Mouse (Mus musculus): Measurements from ENCODE around the gene Zfhx3. TPM values are rescaled to one million over a fixed set of nuclear protein-coding genes. Genes with fewer than 3 reads are reported as not detected.

The Zfhx3 gene
- polyA plus RNA-seq, 1 experiment: 2.5 TPM

DNA sequence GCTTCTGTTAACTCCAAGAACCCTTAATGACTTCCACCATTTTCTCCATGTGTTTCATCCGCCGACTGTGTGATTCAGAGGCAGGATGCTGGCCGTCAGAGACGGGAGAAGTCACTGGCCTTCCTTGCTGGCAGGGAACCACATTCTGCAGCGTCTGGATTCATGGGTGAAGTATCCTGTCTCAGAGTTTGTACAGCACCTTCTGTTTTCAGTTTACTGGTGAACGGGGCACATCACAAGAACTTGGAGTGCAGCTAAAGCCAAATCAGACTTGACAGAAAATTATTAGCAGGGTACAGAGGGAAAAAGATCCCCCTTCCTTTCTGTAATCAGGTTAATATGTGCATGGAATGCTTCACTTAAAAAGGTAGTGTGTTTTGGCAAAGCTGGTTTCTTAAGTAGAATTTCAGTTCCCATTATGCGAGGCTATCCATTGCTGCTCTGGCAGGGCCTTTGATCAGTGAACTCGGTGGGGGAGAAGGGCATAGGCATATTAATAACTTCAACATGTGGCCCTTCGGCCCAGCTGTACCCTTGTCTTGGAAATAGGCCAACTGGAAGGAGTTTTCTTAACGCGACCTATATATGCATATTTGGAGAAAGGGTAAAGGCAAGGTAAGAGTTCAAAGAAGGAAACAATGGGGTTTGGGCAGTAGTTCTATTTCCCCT lies 1035.4 kb downstream of the Zfhx3 start:
- TF ChIP-seq POLR2A (IDR thresholded peaks at IDR 0.05; ENCODE audit: low read depth, low read length): no peak
- no peak for TF ChIP-seq CTCF (conservative IDR thresholded peaks at IDR 0.05; ENCODE audit: insufficient read depth, insufficient read length, low read depth, low read length)
- no peak for DNase-seq
- no peaks in the 10 kb centered on the region for H3K27me3 ChIP-seq (replicated peaks; ENCODE audit: control insufficient read depth, insufficient read depth, low read length)
- H3K4me1 ChIP-seq (ENCODE audit: control insufficient read depth, insufficient read depth, low read length): no peaks in the 10 kb centered on the region
- WGBS: 35% methylated on average over 11 of the region's 11 CpGs
- no peaks in the 10 kb centered on the region for H3K36me3 ChIP-seq (ENCODE audit: control insufficient read depth, insufficient read depth, low read length)
- no peak overlapping the region for H3K4me3 ChIP-seq (ENCODE audit: insufficient read depth, low read depth, low read length)
- no peak overlapping the region for H3K27ac ChIP-seq (ENCODE audit: insufficient read depth, low read depth, low read length)

DNA sequence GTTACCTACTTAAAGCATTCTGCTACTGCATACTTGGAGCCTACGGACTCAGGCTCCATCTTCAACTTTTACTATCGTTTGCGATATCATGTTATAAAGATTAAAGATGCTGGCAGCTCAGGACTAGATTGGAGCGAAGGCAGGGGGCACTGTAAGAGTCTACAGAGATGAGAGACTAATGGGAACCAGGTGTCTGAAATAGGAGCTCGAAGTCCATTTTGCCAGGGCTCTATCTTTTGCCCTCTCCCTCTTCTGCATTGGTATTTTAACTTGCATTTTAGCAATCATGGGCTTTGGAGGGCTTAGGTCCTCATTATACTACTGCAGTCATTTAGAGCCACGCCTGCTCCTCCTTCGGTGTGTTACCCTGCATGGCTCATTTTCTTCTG lies 1035.9 kb downstream of the Zfhx3 start:
- no peak for DNase-seq
- Histone ChIP-seq H3K36me3 (ENCODE audit: control insufficient read depth, insufficient read depth, low read length) (no peaks in the 10 kb centered on the region), H3K27ac (ENCODE audit: insufficient read depth, low read depth, low read length) (no peak overlapping the region), H3K27me3 (replicated peaks; ENCODE audit: control insufficient read depth, insufficient read depth, low read length) (no peaks in the 10 kb centered on the region), H3K4me1 (ENCODE audit: control insufficient read depth, insufficient read depth, low read length) (no peaks in the 10 kb centered on the region), H3K4me3 (ENCODE audit: insufficient read depth, low read depth, low read length) (no peak overlapping the region)
- TF ChIP-seq CTCF (conservative IDR thresholded peaks at IDR 0.05; ENCODE audit: insufficient read depth, insufficient read length, low read depth, low read length): no peak
- no peak for TF ChIP-seq POLR2A (IDR thresholded peaks at IDR 0.05; ENCODE audit: low read depth, low read length)
- WGBS: 87% methylated on average over 7 of the region's 7 CpGs

DNA sequence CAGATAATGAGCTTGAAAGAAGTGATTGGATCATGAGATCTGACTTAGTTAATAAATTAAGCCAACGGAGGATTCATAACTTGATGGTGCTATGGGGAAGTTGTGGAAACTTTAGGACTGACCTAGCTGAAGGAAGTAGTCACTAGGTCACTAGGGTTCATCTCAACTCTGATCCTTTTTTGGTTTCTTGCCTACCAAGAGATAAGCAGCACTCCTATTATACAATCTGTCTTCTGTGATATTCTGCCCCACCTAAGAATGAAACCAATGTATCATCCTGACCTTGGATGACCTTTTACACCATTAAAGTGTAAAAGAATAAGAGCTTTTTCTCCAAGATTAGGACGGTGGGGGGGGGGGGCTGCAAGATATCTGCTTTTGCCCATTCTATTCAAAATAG lies 1042.5 kb downstream of the Zfhx3 start:
- DNase-seq: no peak
- H3K36me3 ChIP-seq (ENCODE audit: control insufficient read depth, insufficient read depth, low read length): no peaks in the 10 kb centered on the region
- WGBS: 65% methylated on average over 2 of the region's 2 CpGs
- no peaks in the 10 kb centered on the region for H3K4me1 ChIP-seq (ENCODE audit: control insufficient read depth, insufficient read depth, low read length)
- no peak overlapping the region for H3K27ac ChIP-seq (ENCODE audit: insufficient read depth, low read depth, low read length)
- H3K4me3 ChIP-seq (ENCODE audit: insufficient read depth, low read depth, low read length): no peak overlapping the region
- TF ChIP-seq POLR2A (IDR thresholded peaks at IDR 0.05; ENCODE audit: low read depth, low read length) (no peak), CTCF (conservative IDR thresholded peaks at IDR 0.05; ENCODE audit: insufficient read depth, insufficient read length, low read depth, low read length) (no peak)
- no peaks in the 10 kb centered on the region for H3K27me3 ChIP-seq (replicated peaks; ENCODE audit: control insufficient read depth, insufficient read depth, low read length)

DNA sequence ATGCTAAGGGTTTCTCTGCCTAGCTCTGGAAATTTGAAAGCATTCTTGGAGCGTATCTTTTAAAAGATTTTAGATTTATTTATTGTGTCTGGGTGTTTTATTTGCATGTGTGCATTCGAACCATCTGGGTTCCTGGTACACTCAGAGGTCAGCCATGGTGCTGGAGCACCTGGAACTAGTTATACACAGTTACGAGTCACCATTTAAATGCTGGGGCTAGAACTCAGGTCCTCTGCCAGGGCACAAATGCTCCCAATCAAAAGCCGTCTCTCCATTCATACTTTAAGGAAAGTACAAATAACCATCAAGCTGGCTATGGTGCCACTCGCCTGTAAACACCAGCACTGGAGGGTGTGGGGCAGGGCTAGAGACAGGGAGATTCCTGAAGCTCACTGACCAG lies 1047.4 kb downstream of the Zfhx3 start:
- H3K36me3 ChIP-seq (ENCODE audit: control insufficient read depth, insufficient read depth, low read length): no peaks in the 10 kb centered on the region
- H3K27ac ChIP-seq (ENCODE audit: insufficient read depth, low read depth, low read length): no peak overlapping the region
- H3K27me3 ChIP-seq (replicated peaks; ENCODE audit: control insufficient read depth, insufficient read depth, low read length): no peaks in the 10 kb centered on the region
- DNase-seq: no peak
- TF ChIP-seq POLR2A (IDR thresholded peaks at IDR 0.05; ENCODE audit: low read depth, low read length) (no peak), CTCF (conservative IDR thresholded peaks at IDR 0.05; ENCODE audit: insufficient read depth, insufficient read length, low read depth, low read length) (no peak)
- 80% methylated on average over 5 of the region's 5 CpGs for WGBS
- H3K4me3 ChIP-seq (ENCODE audit: insufficient read depth, low read depth, low read length): no peak overlapping the region
- H3K4me1 ChIP-seq (ENCODE audit: control insufficient read depth, insufficient read depth, low read length): no peaks in the 10 kb centered on the region

DNA sequence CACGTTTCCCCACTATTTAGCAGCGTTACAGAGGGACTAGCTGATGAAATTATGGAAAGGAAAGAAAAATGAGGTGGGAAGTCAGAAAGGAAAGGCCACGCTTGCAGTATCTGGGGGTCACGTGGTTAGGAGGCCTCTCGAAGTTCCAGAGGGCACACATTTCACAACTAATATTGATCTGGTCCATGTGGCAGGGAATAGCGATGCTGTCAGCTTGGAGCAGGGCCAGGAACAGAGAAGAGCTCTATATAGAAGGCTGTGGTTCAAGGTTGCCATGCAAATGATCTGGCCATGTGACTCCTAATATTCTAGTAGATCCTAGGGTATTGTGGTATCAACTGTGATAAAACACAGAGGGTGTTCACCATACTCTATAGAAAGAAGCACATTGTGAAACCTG lies 1048.1 kb downstream of the Zfhx3 start:
- Histone ChIP-seq H3K4me3 (ENCODE audit: insufficient read depth, low read depth, low read length) (no peak overlapping the region), H3K36me3 (ENCODE audit: control insufficient read depth, insufficient read depth, low read length) (no peaks in the 10 kb centered on the region), H3K27me3 (replicated peaks; ENCODE audit: control insufficient read depth, insufficient read depth, low read length) (no peaks in the 10 kb centered on the region), H3K27ac (ENCODE audit: insufficient read depth, low read depth, low read length) (no peak overlapping the region), H3K4me1 (ENCODE audit: control insufficient read depth, insufficient read depth, low read length) (no peaks in the 10 kb centered on the region)
- 84% methylated on average over 6 of the region's 6 CpGs for WGBS
- TF ChIP-seq CTCF (conservative IDR thresholded peaks at IDR 0.05; ENCODE audit: insufficient read depth, insufficient read length, low read depth, low read length): no peak
- TF ChIP-seq POLR2A (IDR thresholded peaks at IDR 0.05; ENCODE audit: low read depth, low read length): no peak
- no peak for DNase-seq

DNA sequence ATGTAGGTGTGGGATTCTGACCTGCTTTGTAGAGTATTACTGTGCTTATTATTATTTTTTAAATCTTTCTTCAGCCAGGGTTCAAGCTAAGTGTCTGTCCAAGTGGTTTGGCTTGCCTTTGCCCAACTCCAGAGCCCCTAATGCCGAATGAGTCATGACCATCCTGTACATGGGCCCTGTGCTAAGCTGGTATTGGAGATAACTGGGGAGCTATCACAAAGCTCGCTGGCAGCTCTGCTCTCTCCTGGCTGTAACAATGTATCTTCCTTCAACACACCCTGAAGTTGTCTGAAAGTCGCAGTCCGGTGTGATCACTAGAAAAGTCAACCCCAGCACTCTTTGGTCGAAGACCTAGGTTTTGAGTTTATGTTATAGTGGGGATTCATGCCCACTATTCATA lies 1049.0 kb downstream of the Zfhx3 start:
- Histone ChIP-seq H3K4me3 (ENCODE audit: insufficient read depth, low read depth, low read length) (no peak overlapping the region), H3K4me1 (ENCODE audit: control insufficient read depth, insufficient read depth, low read length) (no peaks in the 10 kb centered on the region), H3K36me3 (ENCODE audit: control insufficient read depth, insufficient read depth, low read length) (no peaks in the 10 kb centered on the region), H3K27ac (ENCODE audit: insufficient read depth, low read depth, low read length) (no peak overlapping the region), H3K27me3 (replicated peaks; ENCODE audit: control insufficient read depth, insufficient read depth, low read length) (no peaks in the 10 kb centered on the region)
- DNase-seq: no peak
- WGBS: 91% methylated on average over 5 of the region's 5 CpGs
- no peak for TF ChIP-seq POLR2A (IDR thresholded peaks at IDR 0.05; ENCODE audit: low read depth, low read length)
- no peak for TF ChIP-seq CTCF (conservative IDR thresholded peaks at IDR 0.05; ENCODE audit: insufficient read depth, insufficient read length, low read depth, low read length)

DNA sequence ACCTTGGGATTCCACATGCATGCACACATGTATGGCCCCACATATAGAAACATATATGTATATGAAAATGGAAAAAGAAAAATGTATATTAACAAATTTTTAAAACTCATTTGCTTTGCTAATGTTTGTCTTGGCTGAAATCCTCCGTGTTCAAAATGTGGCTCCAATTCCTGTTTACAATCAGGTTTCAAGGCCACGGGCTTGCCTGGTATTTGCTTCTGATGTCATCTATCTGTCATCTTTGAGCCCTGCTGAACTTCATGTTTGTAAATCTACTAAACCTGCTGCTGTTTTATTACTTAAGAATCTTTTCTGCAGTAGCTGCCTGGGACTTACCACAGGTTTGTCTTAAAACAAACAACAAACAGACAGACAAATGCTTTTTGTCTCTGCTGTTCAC lies 1051.3 kb downstream of the Zfhx3 start:
- H3K36me3 ChIP-seq (ENCODE audit: control insufficient read depth, insufficient read depth, low read length): no peaks in the 10 kb centered on the region
- WGBS: 58% methylated on average over 2 of the region's 2 CpGs
- no peak overlapping the region for H3K4me3 ChIP-seq (ENCODE audit: insufficient read depth, low read depth, low read length)
- no peak for TF ChIP-seq CTCF (conservative IDR thresholded peaks at IDR 0.05; ENCODE audit: insufficient read depth, insufficient read length, low read depth, low read length)
- no peak for TF ChIP-seq POLR2A (IDR thresholded peaks at IDR 0.05; ENCODE audit: low read depth, low read length)
- H3K27ac ChIP-seq (ENCODE audit: insufficient read depth, low read depth, low read length): no peak overlapping the region
- H3K4me1 ChIP-seq (ENCODE audit: control insufficient read depth, insufficient read depth, low read length): no peaks in the 10 kb centered on the region
- no peak for DNase-seq
- H3K27me3 ChIP-seq (replicated peaks; ENCODE audit: control insufficient read depth, insufficient read depth, low read length): no peaks in the 10 kb centered on the region

All from kidney, adult 2 months (tissue).